Mouse (Mus musculus): Measurements from ENCODE around the gene Mrpl11. TPM values are rescaled to one million over a fixed set of nuclear protein-coding genes. Genes with fewer than 3 reads are reported as not detected.

The Mrpl11 gene
- 24.7 to 38.8 TPM (median 33.6 TPM) in 4 replicates for total RNA-seq (2023)

DNA sequence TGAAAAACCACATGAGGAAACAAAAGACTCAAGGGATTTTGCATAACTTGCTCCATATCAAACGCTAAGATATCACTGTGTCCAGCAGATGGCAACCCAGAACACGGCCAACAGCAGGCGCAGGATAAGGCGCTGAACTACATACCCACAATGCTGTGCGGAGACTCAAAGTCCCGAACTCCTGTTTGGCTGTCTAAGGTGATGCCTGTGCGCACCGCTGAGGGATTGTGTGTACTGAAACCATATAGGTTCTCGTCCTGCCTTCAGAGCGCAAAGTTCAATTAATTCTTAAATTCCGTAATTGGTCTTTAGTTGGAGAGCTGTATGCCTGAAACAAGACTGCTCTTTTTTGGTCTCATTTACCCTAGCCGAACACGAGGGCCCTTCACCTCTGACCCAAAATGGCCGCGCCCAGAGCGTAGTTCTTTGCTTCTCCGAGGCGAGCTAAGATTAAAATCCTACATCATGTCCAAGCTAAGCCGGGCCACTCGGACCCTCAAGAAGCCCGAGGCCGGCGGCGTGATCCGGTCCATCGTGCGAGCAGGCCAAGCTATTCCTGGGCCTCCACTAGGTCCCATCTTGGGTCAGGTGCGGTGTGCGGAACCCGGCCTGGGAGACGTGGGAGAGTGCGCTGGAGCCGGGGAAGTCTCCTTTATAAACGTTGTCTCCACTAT is at the start of gene Mrpl11:
Mrpl11 (plus strand) TSS at position 220 of the 674 bp plus-strand sequence.

GRCm38 (mm10) chr19:4927904-4928531 is 33.9 kb upstream of the Mrpl11 start, which contains the start of gene Dpp3:
TSS of gene Dpp3 (minus strand) at chr19:4928287.

DNA sequence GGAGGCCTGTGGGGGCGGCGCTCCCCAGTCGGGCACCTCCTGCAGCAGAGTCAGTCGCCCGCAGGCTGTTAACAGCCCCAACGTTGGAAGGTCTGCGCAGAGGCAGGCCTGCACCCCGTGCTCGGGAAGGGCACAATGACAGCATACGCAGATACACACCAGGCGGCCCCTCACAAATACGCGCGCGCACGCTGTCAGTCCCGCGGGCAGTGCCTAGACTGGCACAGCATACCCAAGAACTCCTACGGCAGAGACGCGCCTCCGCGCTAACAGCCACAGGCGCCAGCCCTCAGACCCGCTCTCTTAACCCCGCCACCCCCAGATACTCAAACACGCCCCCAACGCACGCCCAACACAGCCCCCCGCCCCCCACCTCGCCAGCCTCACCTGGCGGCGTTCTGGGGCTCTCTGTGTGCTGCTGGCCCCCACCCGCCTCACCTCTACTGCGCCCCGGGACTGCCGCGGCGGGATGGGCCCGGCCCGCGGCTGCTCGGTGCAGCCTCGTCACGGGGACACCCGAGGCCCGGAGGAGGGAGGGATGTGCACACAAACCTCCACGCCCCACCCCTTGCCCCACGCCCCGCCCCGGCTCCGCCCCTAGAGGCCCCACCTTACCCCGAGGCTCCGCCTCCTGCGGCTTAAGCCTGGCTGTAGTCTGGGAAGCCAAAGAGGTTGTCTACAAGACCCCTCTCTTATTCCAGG is 19.2 kb upstream of the Mrpl11 start, which contains the start of gene Peli3:
Peli3 (minus strand) TSS at position 577 of the 702 bp plus-strand sequence.

GRCm38 (mm10) chr19:4990256-4990625 is 28.3 kb downstream of the Mrpl11 start, which contains the start of gene Npas4:
TSS of gene Npas4 (minus strand) at chr19:4990316.

Other genes starting within 250 kb of the Mrpl11 start
- 22.6 to 30.4 TPM (median 26.7 TPM) in 4 replicates for gene Rbm4b, start 205.7 kb upstream of the Mrpl11 start, total RNA-seq (2023)
- gene Rbm4, start 168.2 kb upstream of the Mrpl11 start, total RNA-seq (2023): 61.9 to 70.4 TPM (median 67.2 TPM) in 4 replicates
- 31.5 to 41.0 TPM (median 35.7 TPM) in 4 replicates for gene Gm21992, start 150.5 kb upstream of the Mrpl11 start, total RNA-seq (2023)
- gene Rbm14, start 150.5 kb upstream of the Mrpl11 start, total RNA-seq (2023): 62.0 to 86.9 TPM (median 81.9 TPM) in 4 replicates
- gene Ccs, start 122.8 kb upstream of the Mrpl11 start, total RNA-seq (2023): 17.3 to 22.6 TPM (median 21.8 TPM) in 4 replicates
- not detected in 4 replicates for gene Ccdc87, start 122.8 kb upstream of the Mrpl11 start, total RNA-seq (2023)
- gene Ctsf, start 107.0 kb upstream of the Mrpl11 start, total RNA-seq (2023): 0.88 to 1.8 TPM (median 1.5 TPM) in 4 replicates
- not detected in 4 replicates for gene Actn3, start 84.2 kb upstream of the Mrpl11 start, total RNA-seq (2023)
- gene Zdhhc24, start 83.5 kb upstream of the Mrpl11 start, total RNA-seq (2023): 7.5 to 11.4 TPM (median 9.0 TPM) in 4 replicates
- 2.5 to 3.7 TPM (median 2.6 TPM) in 4 replicates for gene Bbs1, start 55.5 kb upstream of the Mrpl11 start, total RNA-seq (2023)
- gene Dpp3, start 33.9 kb upstream of the Mrpl11 start, total RNA-seq (2023): 65.2 to 87.2 TPM (median 74.8 TPM) in 4 replicates
- 1.5 to 2.5 TPM (median 2.0 TPM) in 4 replicates for gene Peli3, start 19.0 kb upstream of the Mrpl11 start, total RNA-seq (2023)
- not detected in 4 replicates for gene Npas4, start 28.2 kb downstream of the Mrpl11 start, total RNA-seq (2023)
- 2.2 to 7.1 TPM (median 4.2 TPM) in 4 replicates for gene Slc29a2, start 61.7 kb downstream of the Mrpl11 start, total RNA-seq (2023)
- gene B4gat1, start 76.7 kb downstream of the Mrpl11 start, total RNA-seq (2023): 2.3 to 4.9 TPM (median 3.2 TPM) in 4 replicates
- gene AC124502.3, start 76.7 kb downstream of the Mrpl11 start, total RNA-seq (2023): 0.37 to 2.7 TPM (median 1.3 TPM) in 4 replicates
- gene Brms1, start 79.2 kb downstream of the Mrpl11 start, total RNA-seq (2023): 59.2 to 73.9 TPM (median 68.5 TPM) in 4 replicates
- gene Rin1, start 88.3 kb downstream of the Mrpl11 start, total RNA-seq (2023): 3.0 to 3.9 TPM (median 3.3 TPM) in 4 replicates
- not detected in 4 replicates for gene Cd248, start 105.9 kb downstream of the Mrpl11 start, total RNA-seq (2023)
- 0.15 to 2.9 TPM (median 0.31 TPM) in 3 of 4 replicates, not detected in the other for gene Tmem151a, start 123.4 kb downstream of the Mrpl11 start, total RNA-seq (2023)
- gene Yif1a, start 126.4 kb downstream of the Mrpl11 start, total RNA-seq (2023): 31.0 to 32.1 TPM (median 31.7 TPM) in 4 replicates
- gene Cnih2, start 136.4 kb downstream of the Mrpl11 start, total RNA-seq (2023): 0.86 to 1.6 TPM (median 1.3 TPM) in 4 replicates
- 96.5 to 104 TPM (median 103 TPM) in 4 replicates for gene Rab1b, start 144.9 kb downstream of the Mrpl11 start, total RNA-seq (2023)
- gene Klc2, start 156.4 kb downstream of the Mrpl11 start, total RNA-seq (2023): 34.4 to 45.7 TPM (median 38.8 TPM) in 4 replicates